Mouse (Mus musculus) liver, postnatal 0 days (tissue): ENCODE measurements around the gene Dgke. TPM values are rescaled to one million over a fixed set of nuclear protein-coding genes. Genes with fewer than 3 reads are reported as not detected.
"Not testable (repeated sequence)": the region's sequence is repeated elsewhere in the genome, so short reads cannot be mapped to it uniquely, and the experiment has no call there.

Source experiments
- ATAC-seq: fragments of 200-750 bp; cut with Nextera tagmentation; 2 replicates; pipeline ENCODE4 v1.8.0; 2017; ENCODE audit warnings: mild to moderate bottlenecking, moderate library complexity
- DNase-seq: peaks from one replicate; pipeline ENCODE4 v3.0.0-alpha.2; 2016
- H3K27ac ChIP-seq: fragments of 300-500 bp; sonication (generic); 2 replicates; pipeline ENCODE4 v1.5.1; 2014; ENCODE audit warnings: antibody characterized with exemption, moderate library complexity, mild to moderate bottlenecking, low read depth
- H3K27me3 ChIP-seq: fragments of 300-500 bp; sonication (generic); 2 replicates; pipeline ENCODE4 v1.6.1; 2014; ENCODE audit warnings: low read length, control low read depth, mixed read lengths; ENCODE audit not compliant: insufficient read depth
- H3K36me3 ChIP-seq: fragments of 300-500 bp; sonication (generic); replicated peaks from 2 replicates; pipeline ENCODE4 v1.6.1; 2014; ENCODE audit warnings: mild to moderate bottlenecking, control low read depth, low read length, moderate library complexity, mixed read lengths; ENCODE audit not compliant: insufficient read depth
- H3K4me1 ChIP-seq: fragments of 300-500 bp; sonication (generic); 2 replicates; pipeline ENCODE4 v1.6.1; 2014; ENCODE audit warnings: antibody characterized with exemption, mild to moderate bottlenecking, control low read depth; ENCODE audit not compliant: insufficient read depth
- H3K4me2 ChIP-seq: fragments of 300-500 bp; sonication (generic); 2 replicates; pipeline ENCODE4 v1.6.1; 2014; ENCODE audit warnings: low read depth, mild to moderate bottlenecking, low read length, moderate library complexity, mixed read lengths
- H3K4me3 ChIP-seq: fragments of 300-500 bp; sonication (generic); 2 replicates; pipeline ENCODE4 v1.5.1; 2014; ENCODE audit warnings: low read depth, low read length
- H3K9ac ChIP-seq: fragments of 300-500 bp; sonication (generic); replicated peaks from 2 replicates; pipeline ENCODE4 v1.6.1; 2014; ENCODE audit warnings: mild to moderate bottlenecking, moderate library complexity
- H3K9me3 ChIP-seq: fragments of 300-500 bp; sonication (generic); 2 replicates; pipeline ENCODE4 v1.6.1; 2016; ENCODE audit warnings: mild to moderate bottlenecking, control low read depth, low read length, mixed read lengths
- CTCF ChIP-seq: sonication (generic); IDR thresholded peaks from 2 replicates; pipeline ENCODE4 v1.5.1; 2016; ENCODE audit warnings: antibody characterized with exemption, low read depth
- EP300 ChIP-seq: IDR thresholded peaks from 2 replicates; pipeline ENCODE4 v1.6.1; 2016; ENCODE audit warnings: antibody characterized with exemption, low read depth, mild to moderate bottlenecking
- WGBS: fragments of 180-500 bp; shearing (Covaris S2); extraction: QIAGEN DNeasy Blood & Tissue Kit; methylation state at CpG from one replicate; pipeline ENCODE4 v1.1.7; 2014; ENCODE audit not compliant: insufficient replicate concordance; 5-methylcytosine and 5-hydroxymethylcytosine counted together
- polyA plus RNA-seq: library from polyadenylated mRNA; unstranded; fragments of >200 nt; fragmentation: Nextera tagmentation; extraction: Ambion mirVana; gene quantifications from 2 replicates; pipeline ENCODE4 v1.2.1, GENCODE M21; 2015

Dgke gene
- polyA plus RNA-seq, 1 experiment from 2014 or later, result 0.60 TPM

GRCm38 (mm10) chr11:89088754-89089153, 22.1 kb upstream of the Dgke start:
- Histone ChIP-seq H3K4me1 (no peaks in the 10 kb centered on the region; the same call in 1 of the 2 replicates), H3K9me3 (no peaks in the 10 kb centered on the region)
- no peak for DNase-seq

GRCm38 (mm10) chr11:89086208-89086809, 19.7 kb upstream of the Dgke start:
- 65% methylated on average over 10 of the region's 10 CpGs for WGBS
- Histone ChIP-seq H3K9ac (no peak overlapping the region), H3K36me3 (no peaks in the 10 kb centered on the region), H3K4me1 (no peaks in the 10 kb centered on the region), H3K4me3 (no peak overlapping the region), H3K27me3 (no peaks in the 10 kb centered on the region), H3K4me2 (no peak overlapping the region), H3K9me3 (no peaks in the 10 kb centered on the region), H3K27ac (no peak overlapping the region)
- ATAC-seq, result no peak
- DNase-seq, result no peak
- TF ChIP-seq CTCF (no peak), EP300 (no peak)

More at GRCm38 (mm10) chr11:89088754-89089153, 22.1 kb upstream of the Dgke start:
- Histone ChIP-seq H3K4me2 (no peak overlapping the region), H3K4me3 (no peak overlapping the region), H3K27ac (no peak overlapping the region), H3K36me3 (no peaks in the 10 kb centered on the region), H3K9ac (no peak overlapping the region), H3K27me3 (no peaks in the 10 kb centered on the region)
- no peak for ATAC-seq
- TF ChIP-seq EP300 (no peak), CTCF (peak; percentile 59)
- WGBS, result 87% methylated on average over 4 of the region's 4 CpGs

GRCm38 (mm10) chr11:89084601-89085000, 18.0 kb upstream of the Dgke start:
- H3K9ac ChIP-seq, result no peak overlapping the region
- H3K27me3 ChIP-seq, result no peaks in the 10 kb centered on the region
- H3K36me3 ChIP-seq, result no peaks in the 10 kb centered on the region
- 25% methylated on average over 7 of the region's 7 CpGs for WGBS
- no peak overlapping the region for H3K27ac ChIP-seq
- DNase-seq, result peak; percentile 38
- H3K4me3 ChIP-seq, result no peak overlapping the region
- no peak overlapping the region for H3K4me2 ChIP-seq
- H3K9me3 ChIP-seq, result no peaks in the 10 kb centered on the region
- no peaks in the 10 kb centered on the region for H3K4me1 ChIP-seq
- TF ChIP-seq EP300 (no peak), CTCF (peak; percentile 84)
- ATAC-seq, result no peak

GRCm38 (mm10) chr11:89082691-89083090, 16.0 kb upstream of the Dgke start:
- not testable (repeated sequence) for ATAC-seq, H3K4me3 ChIP-seq, H3K27ac ChIP-seq, H3K27me3 ChIP-seq, H3K9me3 ChIP-seq, H3K9ac ChIP-seq, DNase-seq, H3K4me2 ChIP-seq, H3K36me3 ChIP-seq, H3K4me1 ChIP-seq
- WGBS, result 75% methylated on average over 3 of the region's 3 CpGs

- ATAC-seq, DNase-seq, H3K36me3 ChIP-seq, H3K27ac ChIP-seq, H3K4me3 ChIP-seq, H3K4me1 ChIP-seq, H3K27me3 ChIP-seq, H3K4me2 ChIP-seq, H3K9ac ChIP-seq, H3K9me3 ChIP-seq: not testable (repeated sequence)
- WGBS, result 68% methylated on average over 5 of the region's 5 CpGs
Observed at GRCm38 (mm10) chr11:89081906-89082305, 15.3 kb upstream of the Dgke start.

GRCm38 (mm10) chr11:89078996-89079680, 12.5 kb upstream of the Dgke start:
- TF ChIP-seq CTCF (no peak), EP300 (no peak)
- DNase-seq (peak; percentile 39), ATAC-seq (peak; percentile 57)
- H3K36me3 ChIP-seq, result no peaks in the 10 kb centered on the region
- WGBS, result 36% methylated on average over 16 of the region's 16 CpGs
- no peak overlapping the region for H3K4me2 ChIP-seq
- H3K4me3 ChIP-seq, result no peak overlapping the region
- H3K9me3 ChIP-seq, result no peaks in the 10 kb centered on the region
- H3K4me1 ChIP-seq, result 0 out of 2 replicates have a peak, but pooled peaks cover 9% of the 10 kb centered on the region
- no peak overlapping the region for H3K9ac ChIP-seq
- peak overlapping the region; percentile 76 for H3K27ac ChIP-seq
- no peaks in the 10 kb centered on the region for H3K27me3 ChIP-seq
